Mouse (Mus musculus) neural tube, embryonic 12.5 days (tissue): ENCODE results near the gene Slc10a7. TPM values are rescaled to one million over a fixed set of nuclear protein-coding genes. Genes with fewer than 3 reads are reported as not detected.
"Not testable (repeated sequence)": the region's sequence is repeated elsewhere in the genome, so short reads cannot be mapped to it uniquely, and the experiment has no call there.

Experiments used
- ATAC-seq: fragments of 200-750 bp; cut with Nextera tagmentation; 2 replicates; pipeline ENCODE4 v1.8.0; 2017; ENCODE audit warnings: low read depth, mild to moderate bottlenecking, moderate TSS enrichment, moderate library complexity; ENCODE audit not compliant: low FRiP score
- H3K27ac ChIP-seq: fragments of 300-500 bp; sonication (generic); 2 replicates; pipeline ENCODE4 v1.5.1; 2016
- H3K27me3 ChIP-seq: fragments of 300-500 bp; sonication (generic); replicated peaks from 2 replicates; pipeline ENCODE4 v1.6.1; 2016; ENCODE audit warnings: mild to moderate bottlenecking
- H3K36me3 ChIP-seq: fragments of 300-500 bp; sonication (generic); 2 replicates; pipeline ENCODE4 v1.6.1; 2016; ENCODE audit warnings: mild to moderate bottlenecking
- H3K4me1 ChIP-seq: fragments of 300-500 bp; sonication (generic); 2 replicates; pipeline ENCODE4 v1.6.1; 2016
- H3K4me2 ChIP-seq: fragments of 300-500 bp; sonication (generic); replicated peaks from 2 replicates; pipeline ENCODE4 v1.6.1; 2016; ENCODE audit warnings: mild to moderate bottlenecking
- H3K4me3 ChIP-seq: fragments of 300-500 bp; sonication (generic); 2 replicates; pipeline ENCODE4 v1.5.1; 2016
- H3K9ac ChIP-seq: fragments of 300-500 bp; sonication (generic); 2 replicates; pipeline ENCODE4 v1.6.1; 2016; ENCODE audit warnings: mild to moderate bottlenecking
- H3K9me3 ChIP-seq: fragments of 300-500 bp; sonication (generic); 2 replicates; pipeline ENCODE4 v1.6.1; 2016; ENCODE audit warnings: mild to moderate bottlenecking
- WGBS: fragments of 180-500 bp; shearing (Covaris S2); methylation state at CpG from one replicate; pipeline ENCODE4 v1.1.7; 2016; 5-methylcytosine and 5-hydroxymethylcytosine counted together
- polyA plus RNA-seq: library from polyadenylated mRNA; unstranded; fragments of >200 nt; fragmentation: Nextera tagmentation; extraction: Ambion mirVana; gene quantifications from 2 replicates; pipeline ENCODE4 v1.2.1, GENCODE M21; 2016

The Slc10a7 gene
- polyA plus RNA-seq, result 12.4 and 12.9 TPM in 2 replicates

- peak within 1 kb of the TSS; percentile 90 for H3K4me2 ChIP-seq
- no peaks in the 10 kb centered on the region for H3K9me3 ChIP-seq
- peak within 1 kb of the TSS; percentile 90 for H3K27ac ChIP-seq
- peak within 1 kb of the TSS; percentile 98 for H3K4me3 ChIP-seq
- H3K27me3 ChIP-seq, result no peaks in the 10 kb centered on the region
- ATAC-seq, result peak; percentile 97
- WGBS, result under 1% methylated on average over 51 of the region's 51 CpGs
- peak within 1 kb of the TSS; percentile 99 for H3K9ac ChIP-seq
- peaks cover 10% of the 10 kb centered on the region; the same call in 1 of the 2 replicates for H3K4me1 ChIP-seq
- H3K36me3 ChIP-seq, result peaks cover 12% of the 10 kb centered on the region
Measured at GRCm38 (mm10) chr8:78509273-78510031, at the start of gene Slc10a7. Gene Slc10a7, plus strand, starts transcription at chr8:78509346.

GRCm38 (mm10) chr8:78463941-78464340 lies 45.2 kb upstream of the Slc10a7 start:
- no peaks in the 10 kb centered on the region for H3K27me3 ChIP-seq
- no peak overlapping the region for H3K27ac ChIP-seq
- WGBS, result 91% methylated on average over 2 of the region's 2 CpGs
- no peak overlapping the region for H3K4me3 ChIP-seq
- H3K9ac ChIP-seq, result no peak overlapping the region
- no peak overlapping the region for H3K4me2 ChIP-seq
- no peak for ATAC-seq
- no peaks in the 10 kb centered on the region for H3K36me3 ChIP-seq
- H3K4me1 ChIP-seq, result no peaks in the 10 kb centered on the region
- H3K9me3 ChIP-seq, result no peaks in the 10 kb centered on the region

- H3K4me2 ChIP-seq, result no peak overlapping the region
- 81% methylated on average over 2 of the region's 2 CpGs for whole genome bisulfite sequencing
- no peaks in the 10 kb centered on the region for H3K27me3 ChIP-seq
- no peak overlapping the region for H3K4me3 ChIP-seq
- ATAC-seq, result no peak
- H3K9me3 ChIP-seq, result no peaks in the 10 kb centered on the region
- H3K27ac ChIP-seq, result no peak overlapping the region
- H3K9ac ChIP-seq, result no peak overlapping the region
- no peaks in the 10 kb centered on the region for H3K36me3 ChIP-seq
- H3K4me1 ChIP-seq, result no peaks in the 10 kb centered on the region
Measured at GRCm38 (mm10) chr8:78467889-78468288, 41.3 kb upstream of the Slc10a7 start.

- Histone ChIP-seq H3K4me1 (no peaks in the 10 kb centered on the region), H3K4me3 (no peak overlapping the region), H3K4me2 (no peak overlapping the region), H3K36me3 (no peaks in the 10 kb centered on the region), H3K27ac (no peak overlapping the region), H3K9ac (no peak overlapping the region), H3K9me3 (no peaks in the 10 kb centered on the region), H3K27me3 (no peaks in the 10 kb centered on the region)
- no peak for ATAC-seq
- 54% methylated on average over 6 of the region's 6 CpGs for WGBS
Measured at GRCm38 (mm10) chr8:78477051-78477829, 31.9 kb upstream of the Slc10a7 start.

GRCm38 (mm10) chr8:78489733-78490132 lies 19.4 kb upstream of the Slc10a7 start:
- Histone ChIP-seq H3K27ac (no peak overlapping the region), H3K36me3 (no peaks in the 10 kb centered on the region), H3K4me2 (no peak overlapping the region), H3K9me3 (no peaks in the 10 kb centered on the region), H3K4me1 (no peaks in the 10 kb centered on the region), H3K9ac (no peak overlapping the region), H3K27me3 (no peaks in the 10 kb centered on the region), H3K4me3 (no peak overlapping the region)
- WGBS, result 86% methylated on average over 3 of the region's 3 CpGs
- ATAC-seq, result no peak

GRCm38 (mm10) chr8:78493031-78493430 lies 16.1 kb upstream of the Slc10a7 start:
- WGBS, result 25% methylated on average over 2 of the region's 2 CpGs
- Histone ChIP-seq H3K4me2 (no peak overlapping the region), H3K9ac (no peak overlapping the region), H3K4me3 (no peak overlapping the region), H3K27ac (no peak overlapping the region), H3K36me3 (no peaks in the 10 kb centered on the region), H3K27me3 (no peaks in the 10 kb centered on the region), H3K4me1 (no peaks in the 10 kb centered on the region), H3K9me3 (no peaks in the 10 kb centered on the region)
- no peak for ATAC-seq

GRCm38 (mm10) chr8:78496273-78496672 lies 12.9 kb upstream of the Slc10a7 start:
- not testable (repeated sequence) for H3K4me3 ChIP-seq, H3K36me3 ChIP-seq, H3K4me1 ChIP-seq, ATAC-seq, H3K9ac ChIP-seq, H3K9me3 ChIP-seq, H3K27me3 ChIP-seq, H3K4me2 ChIP-seq, H3K27ac ChIP-seq
- WGBS, result 93% methylated on average over 3 of the region's 3 CpGs

GRCm38 (mm10) chr8:78502706-78503105 lies 6.4 kb upstream of the Slc10a7 start:
- ATAC-seq, result no peak
- WGBS, result 87% methylated on average over 2 of the region's 2 CpGs

GRCm38 (mm10) chr8:78507979-78508718 lies 997 bp upstream of the Slc10a7 start:
- peak overlapping the region; percentile 90 for H3K27ac ChIP-seq
- peak; percentile 54 for ATAC-seq
- H3K9me3 ChIP-seq, result no peaks in the 10 kb centered on the region
- no peaks in the 10 kb centered on the region for H3K27me3 ChIP-seq
- peak overlapping the region; percentile 98 for H3K4me3 ChIP-seq
- peak overlapping the region; percentile 90 for H3K4me2 ChIP-seq
- H3K4me1 ChIP-seq, result peaks cover 10% of the 10 kb centered on the region; the same call in 1 of the 2 replicates
- H3K9ac ChIP-seq, result peak overlapping the region; percentile 99
- WGBS, result under 1% methylated on average over 36 of the region's 38 CpGs
- peaks cover 24% of the 10 kb centered on the region for H3K36me3 ChIP-seq

More at GRCm38 (mm10) chr8:78502706-78503105, 6.4 kb upstream of the Slc10a7 start:
- H3K4me3 ChIP-seq, result no peak overlapping the region
- H3K4me2 ChIP-seq, result no peak overlapping the region
- H3K9ac ChIP-seq, result no peak overlapping the region
- H3K9me3 ChIP-seq, result no peaks in the 10 kb centered on the region
- peaks cover 3% of the 10 kb centered on the region; the same call in 1 of the 2 replicates for H3K4me1 ChIP-seq
- peaks cover 26% of the 10 kb centered on the region for H3K36me3 ChIP-seq
- H3K27ac ChIP-seq, result no peak overlapping the region
- H3K27me3 ChIP-seq, result no peaks in the 10 kb centered on the region

GRCm38 (mm10) chr8:78508719-78509272 lies 350 bp upstream of the Slc10a7 start, which contains the start of gene Rbmxl1:
Gene Rbmxl1, minus strand, starts transcription at chr8:78508898.
- WGBS, result 0% methylated on average over 70 of the region's 70 CpGs
- peaks cover 19% of the 10 kb centered on the region for H3K36me3 ChIP-seq
- no peaks in the 10 kb centered on the region for H3K27me3 ChIP-seq
- peak within 1 kb of the TSS; percentile 90 for H3K27ac ChIP-seq
- peak within 1 kb of the TSS; percentile 90 for H3K4me2 ChIP-seq
- peak within 1 kb of the TSS; percentile 98 for H3K4me3 ChIP-seq
- peak; percentile 93 for ATAC-seq
- peaks cover 10% of the 10 kb centered on the region; the same call in 1 of the 2 replicates for H3K4me1 ChIP-seq
- no peaks in the 10 kb centered on the region for H3K9me3 ChIP-seq
- peak within 1 kb of the TSS; percentile 99 for H3K9ac ChIP-seq

- H3K27ac ChIP-seq, result 0 out of 2 replicates have a peak overlapping the region, but pooled peaks have one; percentile 90
- WGBS, result under 1% methylated on average over 11 of the region's 11 CpGs
Measured at GRCm38 (mm10) chr8:78510094-78510493, 948 bp downstream of the Slc10a7 start.

More at GRCm38 (mm10) chr8:78510094-78510493, 948 bp downstream of the Slc10a7 start:
- Histone ChIP-seq H3K4me1 (peaks cover 10% of the 10 kb centered on the region; the same call in 1 of the 2 replicates), H3K9me3 (no peaks in the 10 kb centered on the region), H3K36me3 (peaks cover 6% of the 10 kb centered on the region), H3K9ac (peak overlapping the region; percentile 99), H3K27me3 (no peaks in the 10 kb centered on the region), H3K4me2 (peak overlapping the region; percentile 90), H3K4me3 (peak overlapping the region; percentile 98)
- no peak for ATAC-seq
